Mouse (Mus musculus) CH12.LX (cell line): ENCODE measurements around the gene Thsd4. TPM values are rescaled to one million over a fixed set of nuclear protein-coding genes. Genes with fewer than 3 reads are reported as not detected.

Source experiments
- DNase-seq: peaks from one replicate; pipeline ENCODE4 v3.0.0-alpha.2; 2013; ENCODE audit errors: extremely low read depth
- H3K27ac ChIP-seq: 2 replicates; pipeline ENCODE4 v1.5.1; 2012; ENCODE audit warnings: low read depth, mild to moderate bottlenecking, control low read depth, moderate library complexity; ENCODE audit not compliant: insufficient read depth
- H3K27me3 ChIP-seq: replicated peaks from 2 replicates; pipeline ENCODE3; 2012; ENCODE audit warnings: inconsistent platforms
- H3K36me3 ChIP-seq, 2 experiments: replicated peaks in 1 of 2; 2 replicates each; pipeline versions ENCODE3 to v1.6.1; 2012; ENCODE audit warnings: inconsistent platforms in 1 of 2, low read length in 1 of 2, mild to moderate bottlenecking in 1 of 2, mixed read lengths in 1 of 2, moderate library complexity in 1 of 2; ENCODE audit not compliant: control insufficient read depth in 1 of 2, insufficient read depth in 1 of 2
- H3K4me1 ChIP-seq, 2 experiments: 2 replicates each; pipeline ENCODE4 v1.6.1; 2012; ENCODE audit warnings: inconsistent platforms in 1 of 2, moderate library complexity in 1 of 2; ENCODE audit not compliant: insufficient read depth in 2 of 2, control insufficient read depth in 1 of 2
- H3K4me2 ChIP-seq: 2 replicates; pipeline ENCODE4 v1.6.1; 2012; ENCODE audit warnings: low read depth, mild to moderate bottlenecking, control low read depth; ENCODE audit not compliant: poor library complexity, insufficient read depth, severe bottlenecking
- H3K4me3 ChIP-seq, 3 experiments: fragments of 150-350 bp in 1 of 3; sonication (generic) in 1 of 3; replicated peaks in 1 of 3; 2 replicates each; pipeline versions ENCODE3 to v1.5.1; 2011 to 2012; ENCODE audit warnings: low read depth in 2 of 3, low read length in 2 of 3, mild to moderate bottlenecking in 2 of 3, moderate library complexity in 2 of 3, control low read depth in 1 of 3, improper control_type of control experiment in 1 of 3, inconsistent platforms in 1 of 3, mixed read lengths in 1 of 3; ENCODE audit not compliant: poor library complexity in 1 of 3
- H3K79me2 ChIP-seq: replicated peaks from 2 replicates; pipeline ENCODE4 v1.6.1; 2012; ENCODE audit warnings: mild to moderate bottlenecking, moderate library complexity; ENCODE audit not compliant: control insufficient read depth, poor library complexity, insufficient read depth, severe bottlenecking; ENCODE audit errors: extremely low read depth
- H3K9ac ChIP-seq: 2 replicates; pipeline ENCODE4 v1.6.1; 2012; ENCODE audit warnings: low read depth, mild to moderate bottlenecking, control low read depth, moderate library complexity; ENCODE audit not compliant: insufficient read depth
- H3K9me3 ChIP-seq: replicated peaks from 2 replicates; pipeline ENCODE3; 2012; ENCODE audit warnings: low read length, inconsistent platforms, mixed read lengths
- BHLHE40 ChIP-seq: IDR thresholded peaks from 2 replicates; pipeline ENCODE4 v1.6.1; 2011; ENCODE audit warnings: mild to moderate bottlenecking, low read depth, low read length, improper control_type of control experiment
- E2F4 ChIP-seq: IDR thresholded peaks from 2 replicates; pipeline ENCODE4 v1.6.1; 2011; ENCODE audit warnings: low read depth, low read length, improper control_type of control experiment; ENCODE audit not compliant: insufficient replicate concordance
- EP300 ChIP-seq: IDR thresholded peaks from 2 replicates; pipeline ENCODE4 v1.6.1; 2011; ENCODE audit warnings: low read length, improper control_type of control experiment
- ETS1 ChIP-seq: conservative IDR thresholded peaks from 2 replicates; pipeline ENCODE4 v1.6.1; 2012; ENCODE audit warnings: low read depth, mild to moderate bottlenecking, inconsistent platforms, low read length, improper control_type of control experiment, moderate library complexity
- HCFC1 ChIP-seq: IDR thresholded peaks from 2 replicates; pipeline ENCODE4 v1.6.1; 2012; ENCODE audit warnings: low read depth, mild to moderate bottlenecking, inconsistent platforms, low read length, improper control_type of control experiment
- JUN ChIP-seq: IDR thresholded peaks from 2 replicates; pipeline ENCODE4 v1.6.1; 2011; ENCODE audit warnings: low read depth, mild to moderate bottlenecking, low read length, improper control_type of control experiment, moderate library complexity; ENCODE audit not compliant: insufficient read depth
- KAT2A ChIP-seq: IDR thresholded peaks from 2 replicates; pipeline ENCODE4 v1.6.1; 2012; ENCODE audit warnings: low read length, improper control_type of control experiment, inconsistent platforms; ENCODE audit not compliant: insufficient replicate concordance
- MAFK ChIP-seq: IDR thresholded peaks from 2 replicates; pipeline ENCODE4 v1.6.1; 2011; ENCODE audit warnings: low read length, improper control_type of control experiment; ENCODE audit not compliant: insufficient replicate concordance
- MAZ ChIP-seq: IDR thresholded peaks from 2 replicates; pipeline ENCODE4 v1.6.1; 2012; ENCODE audit warnings: low read depth, mild to moderate bottlenecking, inconsistent platforms, low read length, improper control_type of control experiment, moderate library complexity
- MEF2A ChIP-seq: IDR thresholded peaks from 2 replicates; pipeline ENCODE4 v1.6.1; 2014; ENCODE audit warnings: low read depth, mild to moderate bottlenecking, inconsistent platforms, low read length, improper control_type of control experiment, borderline replicate concordance
- MXI1 ChIP-seq: IDR thresholded peaks from 2 replicates; pipeline ENCODE4 v1.6.1; 2011; ENCODE audit warnings: mild to moderate bottlenecking, low read depth, low read length, improper control_type of control experiment
- MYC ChIP-seq: IDR thresholded peaks from 2 replicates; pipeline ENCODE4 v1.6.1; 2011; ENCODE audit warnings: low read depth, mild to moderate bottlenecking, improper control_type of control experiment, low read length
- NELFE ChIP-seq: IDR thresholded peaks from 2 replicates; pipeline ENCODE4 v1.6.1; 2011; ENCODE audit warnings: low read depth, low read length, improper control_type of control experiment
- PAX5 ChIP-seq: IDR thresholded peaks from 2 replicates; pipeline ENCODE4 v1.6.1; 2012; ENCODE audit warnings: low read length, inconsistent platforms, mixed read lengths
- POLR2AphosphoS2 ChIP-seq: IDR thresholded peaks from 2 replicates; pipeline ENCODE4 v1.6.1; 2011; ENCODE audit warnings: low read depth, low read length, improper control_type of control experiment
- SIN3A ChIP-seq: IDR thresholded peaks from 2 replicates; pipeline ENCODE4 v1.6.1; 2012; ENCODE audit warnings: low read length, improper control_type of control experiment, inconsistent platforms
- SMC3 ChIP-seq: IDR thresholded peaks from 2 replicates; pipeline ENCODE4 v1.6.1; 2011; ENCODE audit warnings: low read depth, low read length, improper control_type of control experiment
- TCF12 ChIP-seq: IDR thresholded peaks from 2 replicates; pipeline ENCODE4 v1.6.1; 2014; ENCODE audit warnings: low read depth, mild to moderate bottlenecking, inconsistent platforms, low read length, improper control_type of control experiment
- UBTF ChIP-seq: IDR thresholded peaks from 2 replicates; pipeline ENCODE4 v1.6.1; 2012; ENCODE audit warnings: low read depth, mild to moderate bottlenecking, inconsistent platforms, low read length, improper control_type of control experiment, moderate library complexity
- USF2 ChIP-seq: conservative IDR thresholded peaks from 2 replicates; pipeline ENCODE4 v1.6.1; 2011; ENCODE audit warnings: low read depth, low read length, improper control_type of control experiment
- ZC3H11A ChIP-seq: IDR thresholded peaks from 2 replicates; pipeline ENCODE4 v1.6.1; 2012; ENCODE audit warnings: low read depth, mild to moderate bottlenecking, inconsistent platforms, low read length, improper control_type of control experiment
- dilution Hi-C: fragments of 300-500 bp; cut with MboI; formaldehyde crosslinking; loops from 2 replicates; pipeline ENCODE4 v1.14.3; 2020; ENCODE audit warnings: low sequenced_read_pairs; ENCODE audit not compliant: extremely low pct_unique_long_range_greater_than_20kb, extremely low pct_ligation_motif_present
- in situ Hi-C: fragments of 300-500 bp; cut with MboI; formaldehyde crosslinking; loops from 3 replicates; pipeline ENCODE4 v1.14.3; 2019; ENCODE audit warnings: low sequenced_read_pairs, low pct_ligation_motif_present, low pct_unique_long_range_greater_than_20kb, mixed read lengths
- polyA plus RNA-seq: library from polyadenylated mRNA; unstranded; fragments of >175 nt; gene quantifications from 2 replicates; pipeline ENCODE4 v1.2.1, GENCODE M21; 2012; ENCODE audit warnings: low read depth; ENCODE audit not compliant: insufficient read length
- total RNA-seq, 2 experiments: library from RNA; depleted of rRNA; stranded (reverse); fragments of 300-350 nt in 1 of 2; fragments of >200 nt in 1 of 2; gene quantifications; 2 replicates each; pipeline ENCODE4 v1.2.3; 2012 to 2014

Thsd4 gene
- total and polyA plus RNA-seq, 3 experiments, result not detected

- TF ChIP-seq ZC3H11A (no peak), MYC (no peak), NELFE (no peak), EP300 (no peak), HCFC1 (no peak), MAFK (no peak), E2F4 (no peak), USF2 (no peak), KAT2A (no peak), POLR2AphosphoS2 (no peak), SIN3A (no peak), PAX5 (no peak), SMC3 (no peak)
- no peak overlapping the region for H3K9ac ChIP-seq
- H3K27ac ChIP-seq, result no peak overlapping the region
- no peak for DNase-seq
- in situ Hi-C loops (no loop called here), dilution Hi-C loops (no loop called here)
- H3K79me2 ChIP-seq, result no peaks in the 10 kb centered on the region
- no peak overlapping the region for H3K4me2 ChIP-seq
- no peaks in the 10 kb centered on the region for H3K27me3 ChIP-seq
- no peaks in the 10 kb centered on the region for H3K9me3 ChIP-seq
- H3K4me1 ChIP-seq, result peaks cover 8 to 26% of the 10 kb centered on the region in 2 experiments
- H3K36me3 ChIP-seq, result no peaks in the 10 kb centered on the region
- no peak overlapping the region for H3K4me3 ChIP-seq
Observed at GRCm38 (mm10) chr9:60477991-60478750, 43.7 kb downstream of the Thsd4 start.

GRCm38 (mm10) chr9:60460010-60460982 lies 61.5 kb downstream of the Thsd4 start:
- H3K9ac ChIP-seq, result no peak overlapping the region
- no peaks in the 10 kb centered on the region for H3K79me2 ChIP-seq
- TF ChIP-seq HCFC1 (no peak), MEF2A (no peak), MAZ (no peak), TCF12 (no peak), ETS1 (0 out of 2 replicates have a peak, but pooled peaks have one; percentile 38), MXI1 (no peak), BHLHE40 (peak; percentile 25; the same call in 1 of the 2 replicates), JUN (0 out of 2 replicates have a peak, but pooled peaks have one; percentile 14), UBTF (no peak)
- H3K4me2 ChIP-seq, result peak overlapping the region; percentile 17
- peak; percentile 62 for DNase-seq
- dilution Hi-C loops, result no loop called here
- H3K4me1 ChIP-seq, result peaks cover 6 to 30% of the 10 kb centered on the region in 2 experiments; a peak in 3 of 4 replicates
- H3K36me3 ChIP-seq, result no peaks in the 10 kb centered on the region
- no peaks in the 10 kb centered on the region for H3K27me3 ChIP-seq
- peak overlapping the region; percentile 45; the same call in 1 of the 2 replicates for H3K27ac ChIP-seq
- H3K9me3 ChIP-seq, result no peaks in the 10 kb centered on the region
- in situ Hi-C loops, result no loop called here
- no peak overlapping the region for H3K4me3 ChIP-seq
